Comparison of ENCODE assay signal across 11 mouse cellular contexts in the genomic region with DNA sequence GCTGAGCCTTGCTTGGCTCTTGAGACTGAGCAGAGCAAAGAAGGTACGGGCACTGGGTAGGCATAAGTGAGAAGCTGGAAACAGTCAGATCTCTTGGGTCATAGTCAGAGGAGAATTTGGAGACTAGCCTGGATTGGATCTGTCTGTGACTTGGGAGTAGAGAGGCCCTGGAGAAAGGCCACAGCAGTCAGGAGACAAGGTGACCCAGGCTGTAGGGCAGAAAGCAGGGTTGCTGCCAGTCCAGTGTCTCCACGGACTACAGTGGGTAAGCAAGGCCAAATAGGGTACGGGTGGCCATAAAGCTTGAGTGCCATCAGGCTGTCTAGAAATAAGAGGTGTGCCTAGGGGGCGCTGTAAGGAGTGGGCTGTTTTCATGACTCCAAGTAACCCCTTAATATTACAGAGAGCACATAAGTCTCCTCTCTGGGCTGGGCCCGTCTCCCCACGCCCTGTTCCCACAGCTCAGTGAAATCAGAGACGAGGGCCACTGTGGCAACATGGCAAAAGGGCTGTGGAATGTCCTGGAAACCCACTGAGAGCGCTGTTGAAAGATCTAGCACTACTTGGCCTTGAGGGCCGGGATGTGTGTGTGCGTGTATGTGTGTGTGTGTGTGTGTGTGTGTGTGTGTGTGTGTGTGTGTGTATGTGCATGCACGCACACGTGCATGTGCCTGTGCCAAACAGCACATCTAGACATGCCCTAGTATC. TPM values are rescaled to one million over a fixed set of nuclear protein-coding genes. Genes with fewer than 3 reads are reported as not detected.
DNase-seq lines count a peak whose midpoint lies in the region; ATAC-seq and TF ChIP-seq lines count a peak whose summit lies in the region.
"Had no signal": no experiment of that assay in that cellular context is flagged by ENCODE, and none has a peak within 500 bp of the region (broad histone marks: within the 10 kb centered on the region; RNA-seq: fewer than 3 reads in every experiment).

No protein-coding gene starts in this region.

- H3K27ac ChIP-seq in thymus, adult 2 months (ENCODE audit: control insufficient read depth, insufficient read depth, low read length), result no peak overlapping the region
- 0 out of 2 replicates have a peak overlapping the region, but pooled peaks have one; percentile 36 for H3K27ac ChIP-seq in stomach, postnatal 0 days (replicated peaks)
- H3K27ac ChIP-seq in left cerebral cortex, adult 2 months, result no peak overlapping the region
- H3K27ac ChIP-seq: liver, embryonic 13.5 days had no signal

- TF ChIP-seq POLR2A in thymus, adult 2 months (IDR thresholded peaks at IDR 0.05; ENCODE audit: control insufficient read depth, extremely low read depth, insufficient read depth, low read length, poor library complexity), result no peak

- TF ChIP-seq CTCF in thymus, adult 2 months (IDR thresholded peaks at IDR 0.05; ENCODE audit: borderline replicate concordance, control insufficient read depth, extremely low read depth, insufficient read depth, low read length, poor library complexity), result no peak
- TF ChIP-seq CTCF in stomach, postnatal 0 days (IDR thresholded peaks at IDR 0.05; ENCODE audit: low read depth), result peak; percentile 49
- no peak; the same call in 1 of the 2 replicates for TF ChIP-seq CTCF in left cerebral cortex, adult 2 months (IDR thresholded peaks at IDR 0.05)

- H3K4me2 ChIP-seq in stomach, postnatal 0 days (replicated peaks; ENCODE audit: low read depth), result no peak overlapping the region
- H3K4me2 ChIP-seq: liver, embryonic 13.5 days had no signal

- H3K9me3 ChIP-seq in stomach, postnatal 0 days (ENCODE audit: control insufficient read depth, low read length), result no peaks in the 10 kb centered on the region
- H3K9me3 ChIP-seq: liver, embryonic 13.5 days had no signal

- no peaks in the 10 kb centered on the region for H3K36me3 ChIP-seq in thymus, adult 2 months (ENCODE audit: control insufficient read depth, insufficient read depth, low read length)
- no peaks in the 10 kb centered on the region for H3K36me3 ChIP-seq in stomach, postnatal 0 days (ENCODE audit: control insufficient read depth, insufficient read depth, low read length)
- H3K36me3 ChIP-seq: liver, embryonic 13.5 days had no signal

- 91% methylated on average over 12 of the region's 12 CpGs for WGBS in thymus, adult 2 months
- 68% methylated on average over 12 of the region's 12 CpGs for WGBS in stomach, postnatal 0 days

- H3K4me1 ChIP-seq in thymus, adult 2 months (replicated peaks; ENCODE audit: control insufficient read depth, insufficient read depth, low read length), result peaks cover 9% of the 10 kb centered on the region
- no peaks in the 10 kb centered on the region for H3K4me1 ChIP-seq in stomach, postnatal 0 days (replicated peaks; ENCODE audit: control insufficient read depth, insufficient read depth)

- peak; percentile 96 for DNase-seq in heart, adult 11 months
- no peak for DNase-seq in heart, postnatal 25 days (ENCODE audit: low spot score)
- peak; percentile 34 for DNase-seq in thymus, postnatal 14 days
- no peak for DNase-seq in thymus, adult 2 months
- peak; percentile 40 for DNase-seq in induced T-regulatory cell, adult 2 months (ENCODE audit: low read depth)
- peak; percentile 47 for DNase-seq in stomach, postnatal 0 days (ENCODE audit: low spot score)
- no peak for DNase-seq in left cerebral cortex, adult 2 months (ENCODE audit: extremely low spot score in 1 of 2, low spot score in 2 of 2)
- no peak for DNase-seq in layer of hippocampus, postnatal 25 days (ENCODE audit: extremely low spot score in 1 of 2, low spot score in 1 of 2)
- DNase-seq: liver, embryonic 13.5 days; right cerebral cortex, adult 18-20 months had no signal

- intact Hi-C loops in heart, postnatal 25 days (cut with DNase I), result loop anchor here (2.0 kb wide), 1 partner anchor 27 kb away; no protein-coding TSS in a partner anchor
- intact Hi-C loops in left cerebral cortex, adult 2 months (cut with DNase I), result no loop called here

- no peak overlapping the region for H3K4me3 ChIP-seq in thymus, adult 2 months (ENCODE audit: control insufficient read depth, insufficient read depth, low read length)
- H3K4me3 ChIP-seq in stomach, postnatal 0 days (ENCODE audit: low read depth, low read length), result no peak overlapping the region
- H3K4me3 ChIP-seq in left cerebral cortex, adult 2 months, result no peak overlapping the region
- H3K4me3 ChIP-seq: liver, embryonic 13.5 days had no signal

- peak; percentile 28; the same call in 1 of the 2 replicates for ATAC-seq in stomach, postnatal 0 days (ENCODE audit: low FRiP score, low TSS enrichment)

- no peaks in the 10 kb centered on the region for H3K27me3 ChIP-seq in thymus, adult 2 months (ENCODE audit: control insufficient read depth, insufficient read depth, low read length)
- no peaks in the 10 kb centered on the region for H3K27me3 ChIP-seq in stomach, postnatal 0 days (ENCODE audit: control insufficient read depth, insufficient read depth, low read length)
- H3K27me3 ChIP-seq: liver, embryonic 13.5 days had no signal

- TF ChIP-seq EP300 in stomach, postnatal 0 days (optimal IDR thresholded peaks at IDR 0.05), result no peak

- H3K9ac ChIP-seq in stomach, postnatal 0 days (ENCODE audit: low read length), result no peak overlapping the region
- H3K9ac ChIP-seq: liver, embryonic 13.5 days had no signal

RNA-seq across cellular contexts. Expression of a gene that starts 12.5 kb away (rescaled TPM):
- total RNA-seq in heart, postnatal 25 days (2021), result 1 to 10 TPM; 8.7 to 9.7 TPM
- polyA plus RNA-seq in thymus, adult 2 months (2012; rRNA removed), result 6.3 and 7.4 TPM in 2 replicates
- polyA plus RNA-seq in stomach, postnatal 0 days (2015; fragmentation: Nextera tagmentation; extraction: Ambion mirVana), result 16.0 and 17.2 TPM in 2 replicates
- total RNA-seq in left cerebral cortex, adult 2 months (2021), result 10 to 100 TPM; 10.2 to 12.2 TPM
- total RNA-seq in layer of hippocampus, postnatal 25 days (2021), result 10 to 100 TPM; 28.9 to 31.4 TPM

RNA-seq across cellular contexts. Expression of a gene that starts 22.7 kb away (rescaled TPM):
- under 1 TPM; 0.73 to 0.99 TPM for total RNA-seq in heart, postnatal 25 days (2021)
- 1.3 and 1.7 TPM in 2 replicates for polyA plus RNA-seq in thymus, adult 2 months (2012; rRNA removed)
- polyA plus RNA-seq in stomach, postnatal 0 days (2015; fragmentation: Nextera tagmentation; extraction: Ambion mirVana), result 0.11 TPM in 1 of 2 replicates, not detected in the other
- 100 to 1,000 TPM; 159 to 167 TPM for total RNA-seq in left cerebral cortex, adult 2 months (2021)
- total RNA-seq in layer of hippocampus, postnatal 25 days (2021), result 100 to 1,000 TPM in 1 of 2 experiments, 10 to 100 TPM in 1; 92.1 to 104 TPM
- polyA plus RNA-seq: liver, embryonic 13.5 days had no signal

RNA-seq across cellular contexts. Expression of a gene that starts 23.0 kb away (rescaled TPM):
- total RNA-seq in heart, postnatal 25 days (2021), result 10 to 100 TPM; 19.1 to 20.0 TPM
- 3.9 and 4.0 TPM in 2 replicates for polyA plus RNA-seq in thymus, adult 2 months (2012; rRNA removed)
- polyA plus RNA-seq in stomach, postnatal 0 days (2015; fragmentation: Nextera tagmentation; extraction: Ambion mirVana), result 3.6 and 5.1 TPM in 2 replicates
- total RNA-seq in left cerebral cortex, adult 2 months (2021), result 1 to 10 TPM; 8.1 to 8.2 TPM
- 1 to 10 TPM; 6.1 to 6.8 TPM for total RNA-seq in layer of hippocampus, postnatal 25 days (2021)
- total RNA-seq: monocyte, adult 5-6 weeks had no signal

Comparison
In these comparisons a context has a peak if more than half of its experiments do, and no peak if none do; other contexts are left out.
1. DNase-seq: peak in heart, adult 11 months (single experiment), thymus, postnatal 14 days (single experiment), induced T-regulatory cell, adult 2 months (single experiment) and stomach, postnatal 0 days (single experiment); none in heart, postnatal 25 days (single experiment), thymus, adult 2 months (single experiment), left cerebral cortex, adult 2 months (0 of 2) and layer of hippocampus, postnatal 25 days (0 of 2).
2. RNA of a gene that starts 22.7 kb away (total RNA-seq): 159 to 167 TPM in left cerebral cortex, adult 2 months and 92.1 to 104 TPM in layer of hippocampus, postnatal 25 days; 0.73 to 0.99 TPM in heart, postnatal 25 days; every median in the first group is over 10 times any median in the second.